Mouse (Mus musculus) midbrain, embryonic 14.5 days (tissue): ENCODE results near the gene Lag3. TPM values are rescaled to one million over a fixed set of nuclear protein-coding genes. Genes with fewer than 3 reads are reported as not detected.
"Not testable (repeated sequence)": the region's sequence is repeated elsewhere in the genome, so short reads cannot be mapped to it uniquely, and the experiment has no call there.

ENCODE experiments used
- ATAC-seq: fragments of 200-750 bp; cut with Nextera tagmentation; 2 replicates; pipeline ENCODE4 v1.8.0; 2017; ENCODE audit warnings: moderate number of reproducible peaks, moderate library complexity; ENCODE audit not compliant: low FRiP score, low TSS enrichment
- DNase-seq: peaks from one replicate; pipeline ENCODE4 v3.0.0-alpha.2; 2015
- H3K27ac ChIP-seq: fragments of 300-500 bp; sonication (generic); replicated peaks from 2 replicates; pipeline ENCODE4 v1.5.1; 2014; ENCODE audit warnings: mild to moderate bottlenecking, low read depth, low read length, moderate library complexity
- H3K27me3 ChIP-seq: fragments of 300-500 bp; sonication (generic); 2 replicates; pipeline ENCODE4 v1.6.1; 2014; ENCODE audit warnings: low read length, control low read depth, mixed read lengths; ENCODE audit not compliant: control insufficient read depth, insufficient read depth
- H3K36me3 ChIP-seq: fragments of 300-500 bp; sonication (generic); 2 replicates; pipeline ENCODE4 v1.6.1; 2014; ENCODE audit warnings: low read length, control low read depth; ENCODE audit not compliant: control insufficient read depth, insufficient read depth
- H3K4me1 ChIP-seq: fragments of 300-500 bp; sonication (generic); 2 replicates; pipeline ENCODE4 v1.6.1; 2014; ENCODE audit warnings: mild to moderate bottlenecking, antibody characterized with exemption, low read length, control low read depth; ENCODE audit not compliant: control insufficient read depth, insufficient read depth
- H3K4me2 ChIP-seq: fragments of 300-500 bp; sonication (generic); 2 replicates; pipeline ENCODE4 v1.6.1; 2014; ENCODE audit warnings: mild to moderate bottlenecking, low read length, moderate library complexity
- H3K4me3 ChIP-seq: fragments of 300-500 bp; sonication (generic); replicated peaks from 2 replicates; pipeline ENCODE4 v1.5.1; 2014; ENCODE audit warnings: low read depth, low read length
- H3K9ac ChIP-seq: fragments of 300-500 bp; sonication (generic); replicated peaks from 2 replicates; pipeline ENCODE4 v1.6.1; 2014; ENCODE audit warnings: mild to moderate bottlenecking, low read length, moderate library complexity
- H3K9me3 ChIP-seq: fragments of 300-500 bp; sonication (generic); 2 replicates; pipeline ENCODE4 v1.6.1; 2016; ENCODE audit warnings: low read length, control low read depth, mixed read lengths; ENCODE audit not compliant: control insufficient read depth
- WGBS: fragments of 180-500 bp; shearing (Covaris S2); extraction: QIAGEN DNeasy Blood & Tissue Kit; methylation state at CpG from one replicate; pipeline ENCODE4 v1.1.7; 2014; 5-methylcytosine and 5-hydroxymethylcytosine counted together
- polyA plus RNA-seq: library from polyadenylated mRNA; unstranded; fragments of >200 nt; fragmentation: Nextera tagmentation; extraction: Ambion mirVana; gene quantifications from 2 replicates; pipeline ENCODE4 v1.2.1, GENCODE M21; 2014

Gene Lag3
- polyA plus RNA-seq, 1 experiment from 2014 or later = 3.5 TPM

DNA sequence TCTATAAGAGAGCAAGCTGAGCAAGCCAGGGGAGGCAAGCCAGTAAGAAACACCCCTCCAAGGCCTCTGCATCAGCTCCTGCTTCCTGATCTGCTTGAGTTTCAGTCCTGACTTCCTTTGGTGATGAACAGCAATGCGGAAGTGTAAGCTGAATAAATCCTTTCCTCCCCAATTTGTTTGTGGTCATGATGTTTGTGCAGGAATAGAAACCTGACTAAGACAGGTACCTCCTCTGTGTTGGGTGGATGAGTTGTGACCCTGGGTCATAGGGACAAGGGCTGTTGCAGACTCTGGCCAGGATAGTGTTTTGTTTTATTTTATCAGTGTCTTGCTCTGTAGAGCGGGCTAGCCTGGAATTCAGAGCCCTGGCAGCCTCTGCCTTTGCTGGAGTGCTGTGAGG is 17.4 kb downstream of the Lag3 start:
- not testable (repeated sequence) for H3K27me3 ChIP-seq, H3K36me3 ChIP-seq, DNase-seq, H3K4me2 ChIP-seq, H3K27ac ChIP-seq, H3K9me3 ChIP-seq, H3K9ac ChIP-seq, ATAC-seq, H3K4me1 ChIP-seq, H3K4me3 ChIP-seq
- WGBS = 87% methylated on average over 2 of the region's 2 CpGs

DNA sequence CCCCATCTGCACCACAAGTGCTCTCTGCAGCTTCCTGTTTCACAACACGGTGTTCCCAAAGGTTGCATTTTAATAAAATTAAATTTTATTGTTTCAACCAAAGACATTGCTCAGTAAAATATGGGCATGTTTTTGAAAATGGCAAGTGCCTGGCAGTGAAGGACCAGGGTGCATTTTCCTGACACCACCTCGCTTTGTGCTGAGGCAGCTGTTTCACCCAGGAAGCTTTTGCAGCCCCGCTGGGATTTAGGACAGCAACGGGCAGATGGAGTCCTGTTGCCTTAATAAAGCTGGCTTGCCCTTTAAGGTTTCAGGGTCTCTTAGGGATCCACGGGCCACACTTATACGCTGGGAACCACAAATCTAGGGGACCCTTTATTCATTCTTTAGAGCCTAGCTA is 20.5 kb downstream of the Lag3 start:
- DNase-seq (no peak), ATAC-seq (no peak)

GRCm38 (mm10) chr6:124888555-124889125 is 22.9 kb downstream of the Lag3 start:
- H3K4me1 ChIP-seq = no peaks in the 10 kb centered on the region
- DNase-seq (no peak), ATAC-seq (no peak)
- H3K27me3 ChIP-seq = no peaks in the 10 kb centered on the region
- H3K9me3 ChIP-seq = no peaks in the 10 kb centered on the region; the same call in 1 of the 2 replicates
- H3K4me3 ChIP-seq = no peak overlapping the region
- 92% methylated on average over 6 of the region's 6 CpGs for WGBS
- H3K9ac ChIP-seq = no peak overlapping the region
- no peak overlapping the region for H3K27ac ChIP-seq
- no peak overlapping the region for H3K4me2 ChIP-seq
- H3K36me3 ChIP-seq = no peaks in the 10 kb centered on the region

More for the DNA sequence above, 20.5 kb downstream of the Lag3 start:
- Histone ChIP-seq H3K9me3 (no peaks in the 10 kb centered on the region; the same call in 1 of the 2 replicates), H3K27me3 (no peaks in the 10 kb centered on the region), H3K27ac (no peak overlapping the region), H3K9ac (no peak overlapping the region), H3K4me1 (no peaks in the 10 kb centered on the region), H3K4me2 (no peak overlapping the region), H3K4me3 (no peak overlapping the region), H3K36me3 (no peaks in the 10 kb centered on the region)
- 64% methylated on average over 6 of the region's 6 CpGs for WGBS

DNA sequence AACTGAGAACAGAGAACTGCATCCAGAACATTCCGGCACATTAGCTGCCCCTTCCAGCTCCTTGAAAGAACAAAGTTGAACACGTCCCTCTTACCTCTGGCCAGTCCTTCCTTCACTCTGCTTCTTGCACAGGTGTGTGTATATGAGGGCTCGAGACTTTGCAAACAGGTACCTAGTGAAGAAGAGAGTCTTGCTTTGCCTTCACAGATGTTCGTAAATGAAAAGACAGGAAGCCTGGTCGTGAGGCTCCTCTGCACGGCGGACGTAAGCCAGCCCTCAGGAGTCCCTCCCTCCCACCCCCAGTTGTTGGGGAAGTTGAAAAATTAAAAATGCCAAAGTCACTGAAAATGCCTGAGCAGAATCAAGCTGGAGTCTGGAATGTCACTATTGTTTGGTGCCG is 23.5 kb downstream of the Lag3 start, which contains the start of gene Cd4:
Gene Cd4 (minus strand): TSS at position 236 of the 400 bp plus-strand sequence.
- Histone ChIP-seq H3K27ac (no peak within 1 kb of the TSS), H3K9ac (no peak within 1 kb of the TSS), H3K4me3 (no peak within 1 kb of the TSS), H3K9me3 (no peaks in the 10 kb centered on the region; the same call in 1 of the 2 replicates), H3K36me3 (no peaks in the 10 kb centered on the region), H3K4me2 (no peak within 1 kb of the TSS), H3K4me1 (no peaks in the 10 kb centered on the region), H3K27me3 (no peaks in the 10 kb centered on the region)
- DNase-seq = no peak
- WGBS = 91% methylated on average over 9 of the region's 9 CpGs
- no peak for ATAC-seq

DNA sequence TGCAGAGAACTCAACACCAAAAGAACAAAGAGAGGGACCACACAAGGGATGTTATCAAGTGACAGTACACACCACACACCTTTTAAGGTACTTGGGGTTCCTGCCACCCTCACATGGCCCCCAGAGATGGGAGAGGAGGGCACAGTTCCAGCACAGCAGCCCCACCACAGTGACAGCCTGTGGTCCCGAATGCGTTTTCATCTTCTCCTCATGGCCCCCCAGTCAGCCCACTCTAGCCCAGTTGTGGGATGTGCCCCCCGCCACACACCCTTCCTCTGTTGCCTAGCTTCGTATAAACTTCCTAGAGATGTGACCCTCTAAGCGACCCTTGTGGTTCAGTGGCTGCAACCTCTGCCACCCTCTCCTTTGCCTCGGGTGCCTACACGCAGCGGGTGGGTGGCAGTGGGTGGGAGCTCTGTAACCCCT is 25.5 kb downstream of the Lag3 start:
- Histone ChIP-seq H3K9me3 (no peaks in the 10 kb centered on the region; the same call in 1 of the 2 replicates), H3K27ac (no peak overlapping the region), H3K36me3 (no peaks in the 10 kb centered on the region), H3K4me3 (no peak overlapping the region), H3K4me2 (no peak overlapping the region), H3K9ac (no peak overlapping the region), H3K27me3 (no peaks in the 10 kb centered on the region), H3K4me1 (no peaks in the 10 kb centered on the region)
- no peak for DNase-seq
- ATAC-seq = no peak
- 94% methylated on average over 8 of the region's 8 CpGs for WGBS

DNA sequence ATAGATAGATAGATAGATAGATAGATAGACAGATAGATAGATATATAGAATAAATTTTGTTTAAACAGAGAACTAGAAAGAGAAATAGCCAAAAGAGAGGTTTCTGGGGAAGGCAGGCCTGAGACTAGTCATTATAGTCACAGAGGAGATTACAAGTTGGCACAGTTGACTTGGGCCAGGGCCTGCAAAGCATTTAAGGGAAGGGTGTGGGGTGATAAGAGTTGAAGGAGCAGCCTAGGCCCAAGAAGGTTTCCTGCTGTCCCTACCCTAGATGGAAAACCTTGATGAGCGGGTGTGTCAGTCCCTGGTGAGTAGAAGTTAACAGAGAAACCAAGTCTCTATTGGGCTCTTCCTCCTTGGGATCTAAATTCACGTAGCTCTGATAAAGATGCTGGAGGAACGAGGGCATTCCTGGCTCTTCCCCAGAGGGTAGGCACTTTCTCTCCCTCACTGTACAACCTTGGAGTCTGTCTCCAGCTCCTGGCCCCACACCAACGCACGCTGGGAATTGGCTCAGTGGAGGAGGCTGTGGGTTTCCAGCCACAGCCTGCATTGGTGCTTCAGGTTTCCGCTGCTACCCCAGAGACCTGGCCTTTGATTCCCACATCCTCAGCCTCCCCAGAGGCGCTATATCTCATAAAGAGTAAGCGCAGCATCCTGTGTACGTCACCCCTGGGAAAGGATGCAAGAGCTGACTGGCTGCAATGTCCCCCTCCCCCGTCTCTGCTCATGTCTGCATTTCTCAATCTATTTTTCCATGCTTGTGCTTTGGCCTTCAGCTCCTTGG is 26.6 kb downstream of the Lag3 start:
- no peak overlapping the region for H3K27ac ChIP-seq
- no peak overlapping the region for H3K9ac ChIP-seq
- no peaks in the 10 kb centered on the region; the same call in 1 of the 2 replicates for H3K9me3 ChIP-seq
- ATAC-seq (no peak), DNase-seq (no peak)
- no peaks in the 10 kb centered on the region for H3K4me1 ChIP-seq
- no peaks in the 10 kb centered on the region for H3K36me3 ChIP-seq
- H3K4me3 ChIP-seq = no peak overlapping the region
- no peaks in the 10 kb centered on the region for H3K27me3 ChIP-seq
- no peak overlapping the region for H3K4me2 ChIP-seq
- WGBS = 83% methylated on average over 10 of the region's 10 CpGs

GRCm38 (mm10) chr6:124883351-124883750 is 28.2 kb downstream of the Lag3 start:
- H3K4me2 ChIP-seq = no peak overlapping the region
- no peaks in the 10 kb centered on the region for H3K9me3 ChIP-seq
- no peak for DNase-seq
- H3K4me3 ChIP-seq = no peak overlapping the region
- no peaks in the 10 kb centered on the region for H3K4me1 ChIP-seq
- no peak overlapping the region for H3K9ac ChIP-seq
- ATAC-seq = no peak
- no peaks in the 10 kb centered on the region for H3K27me3 ChIP-seq
- no peak overlapping the region for H3K27ac ChIP-seq
- WGBS = 62% methylated on average over 10 of the region's 10 CpGs
- no peaks in the 10 kb centered on the region for H3K36me3 ChIP-seq

DNA sequence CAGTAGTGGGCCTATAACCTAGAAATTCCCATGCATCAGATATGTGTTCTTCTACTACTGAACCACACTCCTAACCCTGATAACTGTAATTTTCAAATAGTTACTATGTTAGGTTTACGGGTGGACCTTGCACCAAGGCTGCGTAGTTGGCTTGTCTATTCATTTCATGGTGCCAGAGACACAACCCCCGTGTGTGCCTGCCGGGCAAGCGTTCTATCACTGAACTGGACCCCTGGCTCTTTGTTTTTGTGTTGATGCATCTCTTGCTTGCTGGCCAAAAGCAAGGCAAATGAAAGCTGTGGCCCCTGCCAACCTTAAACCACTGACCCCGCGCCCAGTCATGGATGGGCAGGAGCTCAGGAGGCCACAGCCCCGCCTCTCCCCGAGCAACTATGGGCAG is 29.7 kb downstream of the Lag3 start:
- Histone ChIP-seq H3K27me3 (no peaks in the 10 kb centered on the region), H3K4me1 (no peaks in the 10 kb centered on the region), H3K36me3 (no peaks in the 10 kb centered on the region), H3K4me2 (no peak overlapping the region), H3K4me3 (no peak overlapping the region), H3K9me3 (no peaks in the 10 kb centered on the region), H3K27ac (no peak overlapping the region), H3K9ac (no peak overlapping the region)
- DNase-seq (no peak), ATAC-seq (no peak)
- WGBS = 96% methylated on average over 9 of the region's 9 CpGs

DNA sequence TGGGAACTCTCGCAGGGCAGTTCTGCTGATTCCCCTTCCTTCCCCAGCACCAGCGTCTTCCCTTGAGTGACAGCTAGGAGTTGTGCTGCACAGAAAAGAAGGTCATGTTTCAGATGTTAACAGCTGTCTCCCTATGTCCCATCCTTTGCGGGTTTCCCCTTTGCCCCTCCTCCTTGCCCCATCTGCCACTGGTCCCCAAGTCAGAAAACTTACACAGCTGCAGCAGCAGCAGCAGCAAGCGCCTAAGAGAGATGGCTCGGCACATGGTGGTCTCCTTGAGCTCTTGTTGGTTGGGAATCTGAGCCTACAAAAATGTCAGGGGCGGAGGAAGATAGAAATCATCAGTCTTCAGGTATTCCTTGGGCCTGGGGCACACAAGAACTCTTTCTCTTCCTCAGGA is 32.1 kb downstream of the Lag3 start:
- no peaks in the 10 kb centered on the region for H3K4me1 ChIP-seq
- H3K4me3 ChIP-seq = no peak overlapping the region
- no peaks in the 10 kb centered on the region for H3K27me3 ChIP-seq
- no peak for ATAC-seq
- H3K9ac ChIP-seq = no peak overlapping the region
- H3K9me3 ChIP-seq = no peaks in the 10 kb centered on the region
- 69% methylated on average over 6 of the region's 6 CpGs for WGBS
- H3K4me2 ChIP-seq = no peak overlapping the region
- no peak overlapping the region for H3K27ac ChIP-seq
- no peaks in the 10 kb centered on the region for H3K36me3 ChIP-seq
- no peak for DNase-seq
